Mouse (Mus musculus) liver, embryonic 14.5 days (tissue): ENCODE data around the gene Dab2ip. TPM values are rescaled to one million over a fixed set of nuclear protein-coding genes. Genes with fewer than 3 reads are reported as not detected.

Source experiments
- ATAC-seq: fragments of 200-750 bp; cut with Nextera tagmentation; 2 replicates; pipeline ENCODE4 v1.8.0; 2017; ENCODE audit warnings: moderate number of reproducible peaks, mild to moderate bottlenecking, moderate library complexity; ENCODE audit not compliant: insufficient read depth
- DNase-seq, 3 experiments: peaks; one replicate each; pipeline ENCODE4 v3.0.0-alpha.2; 2012 to 2013; ENCODE audit warnings: low read depth in 3 of 3, low spot score in 3 of 3
- H3K27ac ChIP-seq: fragments of 300-500 bp; sonication (generic); 2 replicates; pipeline ENCODE4 v1.5.1; 2014; ENCODE audit warnings: moderate library complexity, mild to moderate bottlenecking, control low read depth, inconsistent platforms
- H3K27me3 ChIP-seq: fragments of 300-500 bp; sonication (generic); 2 replicates; pipeline ENCODE4 v1.6.1; 2014; ENCODE audit warnings: mild to moderate bottlenecking, low read length, moderate library complexity; ENCODE audit not compliant: control insufficient read depth, insufficient read depth
- H3K36me3 ChIP-seq: fragments of 300-500 bp; sonication (generic); replicated peaks from 2 replicates; pipeline ENCODE4 v1.6.1; 2014; ENCODE audit warnings: low read depth; ENCODE audit not compliant: control insufficient read depth, insufficient read depth
- H3K4me1 ChIP-seq, 2 experiments: fragments of 200-500 bp in 1 of 2; fragments of 300-500 bp in 1 of 2; sonication (generic) in 1 of 2; replicated peaks; 2 replicates each; pipeline ENCODE4 v1.6.1; 2012 to 2014; ENCODE audit warnings: antibody characterized with exemption in 1 of 2, inconsistent platforms in 1 of 2, low read length in 1 of 2; ENCODE audit not compliant: control insufficient read depth in 2 of 2, insufficient read depth in 2 of 2
- H3K4me2 ChIP-seq: fragments of 300-500 bp; sonication (generic); 2 replicates; pipeline ENCODE4 v1.6.1; 2014; ENCODE audit warnings: low read depth, mild to moderate bottlenecking, control low read depth, moderate library complexity
- H3K4me3 ChIP-seq, 2 experiments: fragments of 200-500 bp in 1 of 2; fragments of 300-500 bp in 1 of 2; sonication (generic) in 1 of 2; 2 replicates each; pipeline ENCODE4 v1.5.1; 2012 to 2014; ENCODE audit warnings: low read depth in 2 of 2, low read length in 2 of 2, mild to moderate bottlenecking in 2 of 2, control low read depth in 1 of 2, inconsistent platforms in 1 of 2, moderate library complexity in 1 of 2; ENCODE audit not compliant: insufficient read depth in 1 of 2
- H3K9ac ChIP-seq: fragments of 300-500 bp; sonication (generic); replicated peaks from 2 replicates; pipeline ENCODE4 v1.6.1; 2014; ENCODE audit warnings: mild to moderate bottlenecking, control low read depth, moderate library complexity
- H3K9me3 ChIP-seq: fragments of 300-500 bp; sonication (generic); 2 replicates; pipeline ENCODE4 v1.6.1; 2016; ENCODE audit warnings: low read length, mixed read lengths; ENCODE audit not compliant: control insufficient read depth
- CTCF ChIP-seq: IDR thresholded peaks from 2 replicates; pipeline ENCODE4 v1.5.1; 2016; ENCODE audit warnings: antibody characterized with exemption, low read depth, control low read depth
- EP300 ChIP-seq: IDR thresholded peaks from 2 replicates; pipeline ENCODE4 v1.6.1; 2016; ENCODE audit warnings: antibody characterized with exemption, low read depth
- WGBS: fragments of 180-500 bp; shearing (Covaris S2); extraction: QIAGEN DNeasy Blood & Tissue Kit; methylation state at CpG from one replicate; pipeline ENCODE4 v1.1.7; 2014; ENCODE audit not compliant: insufficient replicate concordance; 5-methylcytosine and 5-hydroxymethylcytosine counted together
- polyA plus RNA-seq, 2 experiments: library from polyadenylated mRNA; depleted of rRNA in 1 of 2; stranded (reverse) in 1 of 2; unstranded in 1 of 2; fragments of >200 nt; fragmentation: Nextera tagmentation in 1 of 2; extraction: Ambion mirVana in 1 of 2; gene quantifications; 2 replicates each; pipeline versions ENCODE4 v1.2.1 to v1.2.3; 2012 to 2014

The Dab2ip gene
- polyA plus RNA-seq (2012; rRNA removed) (3.9 and 4.0 TPM in 2 replicates), polyA plus RNA-seq (2014; fragmentation: Nextera tagmentation; extraction: Ambion mirVana) (3.2 and 3.6 TPM in 2 replicates)

DNA sequence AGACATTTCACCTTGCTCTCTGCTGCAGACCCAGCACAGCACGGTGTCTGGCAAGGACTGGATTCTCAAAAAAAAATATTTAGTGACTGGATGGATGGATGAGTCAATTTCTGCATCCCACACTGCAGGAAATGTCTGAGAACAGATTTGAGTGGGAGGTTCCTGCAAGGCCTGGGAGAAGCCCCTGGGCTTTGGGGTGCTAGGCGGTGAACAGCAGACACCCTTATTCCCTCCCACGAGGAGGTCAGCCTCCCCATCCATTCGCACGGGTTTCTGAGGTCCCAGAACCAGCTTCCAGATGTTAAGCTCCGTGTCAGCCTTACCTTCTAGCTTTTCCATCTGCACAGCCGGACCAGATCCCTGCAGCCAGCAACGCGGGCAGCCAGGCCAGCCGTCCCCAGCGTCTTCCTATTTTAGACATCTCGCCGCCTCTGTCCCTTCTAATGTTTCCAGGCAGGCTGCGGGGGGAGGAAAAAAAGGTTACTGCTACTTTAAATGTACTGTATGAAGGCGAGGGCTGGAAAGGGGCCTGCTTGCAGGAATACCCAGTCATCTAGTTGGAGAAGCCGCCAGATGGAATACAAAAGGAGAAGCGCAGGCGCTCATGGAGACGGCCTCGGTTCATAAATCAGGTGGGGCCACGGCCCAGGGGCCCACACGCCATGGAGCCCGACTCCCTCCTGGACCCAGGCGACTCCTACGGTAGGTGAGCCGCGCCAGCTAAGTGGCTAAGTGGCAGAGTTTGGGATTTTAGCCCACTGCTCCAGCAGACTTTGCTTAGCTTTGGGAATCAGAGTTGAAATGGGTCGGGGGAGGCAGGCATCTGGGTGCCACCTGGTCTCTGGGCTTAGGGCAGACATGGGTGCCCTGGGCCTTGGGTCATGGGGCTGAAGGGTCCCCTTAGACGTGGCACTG is at the start of gene Dab2ip:
TSS of gene Dab2ip (plus strand) at position 356 of the 915 bp plus-strand sequence.
- H3K27me3 ChIP-seq, result no peaks in the 10 kb centered on the region; the same call in 1 of the 2 replicates
- TF ChIP-seq EP300 (no peak), CTCF (no peak)
- no peaks in the 10 kb centered on the region for H3K9me3 ChIP-seq
- DNase-seq, result no peak
- no peak within 1 kb of the TSS for H3K9ac ChIP-seq
- no peaks in the 10 kb centered on the region for H3K36me3 ChIP-seq
- H3K4me1 ChIP-seq, result no peaks in the 10 kb centered on the region
- no peak within 1 kb of the TSS for H3K4me3 ChIP-seq
- H3K27ac ChIP-seq, result no peak within 1 kb of the TSS
- H3K4me2 ChIP-seq, result no peak within 1 kb of the TSS
- WGBS, result 65% methylated on average over 29 of the region's 29 CpGs
- no peak for ATAC-seq

DNA sequence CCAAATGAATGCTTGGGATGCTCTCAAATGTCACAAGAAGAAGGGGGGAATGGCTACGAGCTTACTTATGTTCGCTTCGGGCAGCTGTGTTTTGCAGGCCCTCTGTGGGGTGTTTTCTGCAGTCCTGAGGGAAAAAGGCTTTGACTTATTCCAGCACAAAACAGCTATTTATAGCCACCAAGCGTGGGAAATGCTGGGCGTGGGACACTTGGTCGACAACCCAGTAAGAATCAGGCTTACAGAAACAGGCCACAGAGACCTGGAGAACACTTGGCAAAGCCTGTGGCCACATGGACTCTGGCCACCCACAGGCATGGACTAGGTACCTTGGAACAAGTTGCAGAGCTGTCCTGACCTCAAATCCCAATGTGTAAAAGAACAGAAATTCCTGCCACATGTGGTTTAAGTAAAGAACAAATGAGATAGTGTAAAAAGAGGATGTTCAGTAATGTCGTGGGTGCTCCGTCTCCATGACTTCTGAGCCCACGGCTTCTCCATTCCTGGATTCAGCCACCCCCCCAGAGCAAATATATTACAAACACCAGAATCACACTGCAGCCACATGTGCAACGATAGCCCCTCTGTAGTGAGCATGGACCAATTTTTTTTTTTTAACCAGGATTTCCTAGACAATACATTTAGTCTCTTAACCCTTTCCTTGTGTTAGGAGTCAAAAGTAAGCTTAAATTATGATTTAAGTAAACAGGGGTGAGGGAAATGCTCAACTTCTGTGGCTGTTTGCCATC is 49.3 kb upstream of the Dab2ip start:
- DNase-seq, result no peak
- Histone ChIP-seq H3K27me3 (no peaks in the 10 kb centered on the region), H3K27ac (no peak overlapping the region)

DNA sequence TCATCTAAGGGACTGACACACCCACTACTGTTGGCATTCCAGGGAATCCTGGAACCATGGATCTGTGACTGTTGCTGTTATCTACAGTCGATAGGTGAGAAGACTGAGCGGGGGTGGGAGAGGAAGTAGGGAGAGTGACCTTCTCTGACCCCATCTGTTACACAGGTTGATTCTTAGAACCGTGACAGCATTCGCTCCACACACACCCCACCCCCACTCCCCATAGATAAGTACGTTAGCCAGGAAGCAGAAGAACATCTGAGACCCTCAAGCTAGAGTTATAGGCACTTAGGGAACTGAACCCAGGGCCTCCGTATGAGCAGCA is 48.8 kb upstream of the Dab2ip start:
- no peak for ATAC-seq

More for the DNA sequence above, 49.3 kb upstream of the Dab2ip start:
- Histone ChIP-seq H3K9ac (no peak overlapping the region), H3K4me2 (no peak overlapping the region), H3K9me3 (no peaks in the 10 kb centered on the region), H3K36me3 (no peaks in the 10 kb centered on the region), H3K4me3 (no peak overlapping the region), H3K4me1 (peaks cover 32 to 59% of the 10 kb centered on the region in 2 experiments)
- WGBS, result 46% methylated on average over 10 of the region's 10 CpGs
- TF ChIP-seq EP300 (no peak), CTCF (no peak)
- no peak for ATAC-seq

DNA sequence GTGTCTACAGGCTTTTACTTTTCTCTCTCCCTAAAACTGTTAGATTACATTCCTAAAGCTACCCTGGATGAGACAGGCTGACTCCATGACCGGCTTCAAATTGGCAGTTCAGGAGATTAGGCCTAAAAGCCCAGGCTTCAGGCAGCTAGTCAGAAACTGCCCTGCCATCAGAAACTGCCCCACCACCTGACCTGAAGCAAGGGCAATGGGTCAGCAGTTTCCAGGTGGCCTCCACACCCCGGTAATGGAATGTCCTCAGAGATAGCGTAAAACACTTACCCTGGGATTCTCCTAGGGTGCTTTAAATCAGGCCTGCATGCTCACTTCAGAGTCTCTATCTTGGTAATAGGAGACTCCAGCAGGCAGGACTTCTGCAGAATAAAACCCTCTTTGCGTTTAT is 48.2 kb upstream of the Dab2ip start:
- no peak overlapping the region for H3K4me2 ChIP-seq
- H3K4me1 ChIP-seq, result peaks cover 21 to 48% of the 10 kb centered on the region in 2 experiments
- H3K9me3 ChIP-seq, result no peaks in the 10 kb centered on the region
- no peaks in the 10 kb centered on the region for H3K27me3 ChIP-seq
- 64% methylated on average over 4 of the region's 4 CpGs for WGBS
- H3K4me3 ChIP-seq, result no peak overlapping the region
- no peak overlapping the region for H3K9ac ChIP-seq
- H3K27ac ChIP-seq, result no peak overlapping the region
- TF ChIP-seq CTCF (no peak), EP300 (no peak)
- DNase-seq (no peak), ATAC-seq (no peak)
- no peaks in the 10 kb centered on the region for H3K36me3 ChIP-seq

More for the DNA sequence above, 48.8 kb upstream of the Dab2ip start:
- H3K36me3 ChIP-seq, result no peaks in the 10 kb centered on the region
- no peak overlapping the region for H3K9ac ChIP-seq
- DNase-seq, result no peak
- no peak overlapping the region for H3K4me3 ChIP-seq
- no peaks in the 10 kb centered on the region for H3K27me3 ChIP-seq
- no peak for TF ChIP-seq CTCF
- no peak for TF ChIP-seq EP300
- H3K4me1 ChIP-seq, result peaks cover 27 to 54% of the 10 kb centered on the region in 2 experiments
- no peak overlapping the region for H3K27ac ChIP-seq
- WGBS, result 13% methylated on average over 6 of the region's 6 CpGs
- no peaks in the 10 kb centered on the region for H3K9me3 ChIP-seq
- no peak overlapping the region for H3K4me2 ChIP-seq

DNA sequence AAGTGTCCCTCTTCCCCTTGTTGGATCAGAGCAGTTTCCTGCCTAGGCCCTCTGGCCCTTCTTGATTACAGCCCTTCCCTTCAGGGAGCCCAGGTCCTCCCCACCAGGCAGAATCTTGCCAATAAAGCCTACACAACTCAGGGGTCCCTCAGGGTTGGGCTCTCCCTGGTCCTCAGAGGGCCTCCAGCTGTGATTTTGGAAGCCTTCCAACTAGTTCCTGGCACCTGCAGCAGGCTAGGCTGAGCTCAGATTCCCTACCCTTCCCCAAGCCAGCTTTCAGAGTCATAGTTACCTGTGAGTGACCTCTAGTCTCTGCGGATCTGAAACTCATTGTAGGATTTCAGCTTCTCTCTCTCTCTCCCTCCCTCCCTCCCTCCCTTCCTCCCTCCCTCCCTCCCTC is 47.1 kb upstream of the Dab2ip start:
- 52% methylated on average over 1 of the region's 1 CpGs for whole genome bisulfite sequencing
- H3K4me1 ChIP-seq, result peaks cover 11 to 38% of the 10 kb centered on the region in 2 experiments
- TF ChIP-seq EP300, result no peak
- TF ChIP-seq CTCF, result no peak
- H3K36me3 ChIP-seq, result no peaks in the 10 kb centered on the region
- no peak overlapping the region for H3K27ac ChIP-seq
- no peak overlapping the region for H3K4me3 ChIP-seq
- no peaks in the 10 kb centered on the region for H3K27me3 ChIP-seq
- DNase-seq, result no peak
- no peaks in the 10 kb centered on the region for H3K9me3 ChIP-seq
- H3K4me2 ChIP-seq, result no peak overlapping the region
- no peak overlapping the region for H3K9ac ChIP-seq
- no peak for ATAC-seq
